Mouse (Mus musculus): ENCODE data around the gene Pik3ip1. TPM values are rescaled to one million over a fixed set of nuclear protein-coding genes. Genes with fewer than 3 reads are reported as not detected.
A peak's percentile ranks its signal among the peaks of the same experiment; 100 is the strongest.

Pik3ip1 gene
- polyA plus RNA-seq, 1 experiment = 68.2 TPM

GRCm38 (mm10) chr11:3294641-3295040 is 35.6 kb upstream of the Pik3ip1 start:
- Histone ChIP-seq H3K4me3 (replicated peaks; ENCODE audit: insufficient read depth, low read depth, low read length) (no peak overlapping the region), H3K4me1 (ENCODE audit: control insufficient read depth, insufficient read depth, low read length) (peaks cover 14% of the 10 kb centered on the region), H3K27ac (ENCODE audit: insufficient read depth, low read length) (no peak overlapping the region), H3K27me3 (ENCODE audit: control insufficient read depth, insufficient read depth, low read length) (no peaks in the 10 kb centered on the region)
- DNase-seq = no peak
- no peak for TF ChIP-seq POLR2A (IDR thresholded peaks at IDR 0.05; ENCODE audit: borderline replicate concordance, insufficient read depth, low read length)
- 85% methylated on average over 2 of the region's 2 CpGs for WGBS

GRCm38 (mm10) chr11:3296056-3296455 is 34.1 kb upstream of the Pik3ip1 start:
- no peak overlapping the region for H3K27ac ChIP-seq (ENCODE audit: insufficient read depth, low read length)
- 29% methylated on average over 5 of the region's 5 CpGs for WGBS
- peaks cover 14% of the 10 kb centered on the region for H3K4me1 ChIP-seq (ENCODE audit: control insufficient read depth, insufficient read depth, low read length)
- no peak overlapping the region for H3K4me3 ChIP-seq (replicated peaks; ENCODE audit: insufficient read depth, low read depth, low read length)
- no peaks in the 10 kb centered on the region for H3K27me3 ChIP-seq (ENCODE audit: control insufficient read depth, insufficient read depth, low read length)
- DNase-seq = no peak
- TF ChIP-seq CTCF (IDR thresholded peaks at IDR 0.05; ENCODE audit: borderline replicate concordance, insufficient read depth, low read depth, low read length) (no peak), POLR2A (IDR thresholded peaks at IDR 0.05; ENCODE audit: borderline replicate concordance, insufficient read depth, low read length) (no peak)

- H3K27ac ChIP-seq (ENCODE audit: insufficient read depth, low read length) = no peak overlapping the region; the same call in 1 of the 2 replicates
- H3K27me3 ChIP-seq (ENCODE audit: control insufficient read depth, insufficient read depth, low read length) = no peaks in the 10 kb centered on the region
- no peak for TF ChIP-seq CTCF (IDR thresholded peaks at IDR 0.05; ENCODE audit: borderline replicate concordance, insufficient read depth, low read depth, low read length)
- no peak for TF ChIP-seq POLR2A (IDR thresholded peaks at IDR 0.05; ENCODE audit: borderline replicate concordance, insufficient read depth, low read length)
- no peak overlapping the region for H3K4me3 ChIP-seq (replicated peaks; ENCODE audit: insufficient read depth, low read depth, low read length)
- no peak for DNase-seq
- peaks cover 19% of the 10 kb centered on the region for H3K4me1 ChIP-seq (ENCODE audit: control insufficient read depth, insufficient read depth, low read length)
- WGBS = 88% methylated on average over 10 of the region's 10 CpGs
These were observed 32.1 kb upstream of the Pik3ip1 start for GRCm38 (mm10) chr11:3297871-3298812.

GRCm38 (mm10) chr11:3298813-3299185 is 31.4 kb upstream of the Pik3ip1 start:
- 87% methylated on average over 14 of the region's 14 CpGs for WGBS
- Histone ChIP-seq H3K27ac (ENCODE audit: insufficient read depth, low read length) (no peak overlapping the region), H3K4me3 (replicated peaks; ENCODE audit: insufficient read depth, low read depth, low read length) (no peak overlapping the region), H3K4me1 (ENCODE audit: control insufficient read depth, insufficient read depth, low read length) (peaks cover 14% of the 10 kb centered on the region), H3K27me3 (ENCODE audit: control insufficient read depth, insufficient read depth, low read length) (no peaks in the 10 kb centered on the region)
- TF ChIP-seq CTCF (IDR thresholded peaks at IDR 0.05; ENCODE audit: borderline replicate concordance, insufficient read depth, low read depth, low read length) (no peak), POLR2A (IDR thresholded peaks at IDR 0.05; ENCODE audit: borderline replicate concordance, insufficient read depth, low read length) (no peak)
- no peak for DNase-seq

- Histone ChIP-seq H3K4me1 (ENCODE audit: control insufficient read depth, insufficient read depth, low read length) (peaks cover 11% of the 10 kb centered on the region; the same call in 1 of the 2 replicates), H3K27ac (ENCODE audit: insufficient read depth, low read length) (no peak overlapping the region), H3K27me3 (ENCODE audit: control insufficient read depth, insufficient read depth, low read length) (no peaks in the 10 kb centered on the region), H3K4me3 (replicated peaks; ENCODE audit: insufficient read depth, low read depth, low read length) (no peak overlapping the region)
- 87% methylated on average over 5 of the region's 5 CpGs for WGBS
- DNase-seq = no peak
- TF ChIP-seq CTCF (IDR thresholded peaks at IDR 0.05; ENCODE audit: borderline replicate concordance, insufficient read depth, low read depth, low read length) (no peak), POLR2A (IDR thresholded peaks at IDR 0.05; ENCODE audit: borderline replicate concordance, insufficient read depth, low read length) (no peak)
These were observed 29.1 kb upstream of the Pik3ip1 start for GRCm38 (mm10) chr11:3301075-3301474.

- no peak overlapping the region for H3K4me3 ChIP-seq (replicated peaks; ENCODE audit: insufficient read depth, low read depth, low read length)
- H3K27me3 ChIP-seq (ENCODE audit: control insufficient read depth, insufficient read depth, low read length) = no peaks in the 10 kb centered on the region
- TF ChIP-seq POLR2A (IDR thresholded peaks at IDR 0.05; ENCODE audit: borderline replicate concordance, insufficient read depth, low read length) = no peak
- no peak for TF ChIP-seq CTCF (IDR thresholded peaks at IDR 0.05; ENCODE audit: borderline replicate concordance, insufficient read depth, low read depth, low read length)
- H3K4me1 ChIP-seq (ENCODE audit: control insufficient read depth, insufficient read depth, low read length) = peaks cover 13% of the 10 kb centered on the region
- 31% methylated on average over 4 of the region's 4 CpGs for WGBS
- H3K27ac ChIP-seq (ENCODE audit: insufficient read depth, low read length) = no peak overlapping the region
- DNase-seq = no peak
These were observed 27.8 kb upstream of the Pik3ip1 start for GRCm38 (mm10) chr11:3302385-3302784.

- peak in 1 of 2 experiments; percentile 36 for DNase-seq
- no peak overlapping the region for H3K4me3 ChIP-seq (replicated peaks; ENCODE audit: insufficient read depth, low read depth, low read length)
- no peaks in the 10 kb centered on the region for H3K27me3 ChIP-seq (ENCODE audit: control insufficient read depth, insufficient read depth, low read length)
- H3K4me1 ChIP-seq (ENCODE audit: control insufficient read depth, insufficient read depth, low read length) = peaks cover 13% of the 10 kb centered on the region
- TF ChIP-seq POLR2A (IDR thresholded peaks at IDR 0.05; ENCODE audit: borderline replicate concordance, insufficient read depth, low read length) (no peak), CTCF (IDR thresholded peaks at IDR 0.05; ENCODE audit: borderline replicate concordance, insufficient read depth, low read depth, low read length) (no peak)
- H3K27ac ChIP-seq (ENCODE audit: insufficient read depth, low read length) = no peak overlapping the region
- 21% methylated on average over 4 of the region's 4 CpGs for WGBS
These were observed 27.4 kb upstream of the Pik3ip1 start for GRCm38 (mm10) chr11:3302792-3303191.

- TF ChIP-seq CTCF (IDR thresholded peaks at IDR 0.05; ENCODE audit: borderline replicate concordance, insufficient read depth, low read depth, low read length) (no peak), POLR2A (IDR thresholded peaks at IDR 0.05; ENCODE audit: borderline replicate concordance, insufficient read depth, low read length) (no peak)
- DNase-seq = peak in 1 of 2 experiments; percentile 51
- WGBS = 17% methylated on average over 4 of the region's 4 CpGs
These were observed 24.4 kb upstream of the Pik3ip1 start for GRCm38 (mm10) chr11:3305821-3306220.

More at GRCm38 (mm10) chr11:3305821-3306220, 24.4 kb upstream of the Pik3ip1 start:
- H3K27ac ChIP-seq (ENCODE audit: insufficient read depth, low read length) = no peak overlapping the region
- peaks cover 13% of the 10 kb centered on the region for H3K4me1 ChIP-seq (ENCODE audit: control insufficient read depth, insufficient read depth, low read length)
- H3K27me3 ChIP-seq (ENCODE audit: control insufficient read depth, insufficient read depth, low read length) = no peaks in the 10 kb centered on the region
- H3K4me3 ChIP-seq (replicated peaks; ENCODE audit: insufficient read depth, low read depth, low read length) = no peak overlapping the region
